Mouse (Mus musculus) megakaryocyte, embryonic 14.5 days (primary cell): ENCODE data around the gene Actl7b. TPM values are rescaled to one million over a fixed set of nuclear protein-coding genes. Genes with fewer than 3 reads are reported as not detected.

Experiments used
- H3K27me3 ChIP-seq: replicated peaks from 2 replicates; pipeline ENCODE3; 2012; ENCODE audit warnings: inconsistent platforms
- H3K36me3 ChIP-seq: replicated peaks from 2 replicates; pipeline ENCODE3; 2012; ENCODE audit warnings: low read length, inconsistent platforms, mixed read lengths
- H3K4me1 ChIP-seq: 2 replicates; pipeline ENCODE4 v1.6.1; 2012; ENCODE audit warnings: inconsistent platforms
- H3K4me3 ChIP-seq: replicated peaks from 2 replicates; pipeline ENCODE3; 2012; ENCODE audit warnings: moderate library complexity, mild to moderate bottlenecking, inconsistent platforms
- H3K9me3 ChIP-seq: 2 replicates; pipeline ENCODE4 v1.6.1; 2012; ENCODE audit warnings: inconsistent platforms
- FLI1 ChIP-seq: IDR thresholded peaks from 2 replicates; pipeline ENCODE4 v1.6.1; 2012; ENCODE audit warnings: low read length, inconsistent platforms, mixed read lengths
- GATA1 ChIP-seq: IDR thresholded peaks from 3 replicates; pipeline ENCODE4 v1.6.1; 2012; ENCODE audit warnings: mixed read lengths, low read length, inconsistent platforms, borderline replicate concordance
- polyA plus RNA-seq: library from polyadenylated mRNA; stranded (reverse); fragments of >175 nt; gene quantifications from 2 replicates; pipeline ENCODE4 v1.2.3, GENCODE M21; 2012; ENCODE audit warnings: low replicate concordance; ENCODE audit not compliant: insufficient read depth

Gene Actl7b
- 0.06 TPM in 1 of 2 replicates, not detected in the other for polyA plus RNA-seq

DNA sequence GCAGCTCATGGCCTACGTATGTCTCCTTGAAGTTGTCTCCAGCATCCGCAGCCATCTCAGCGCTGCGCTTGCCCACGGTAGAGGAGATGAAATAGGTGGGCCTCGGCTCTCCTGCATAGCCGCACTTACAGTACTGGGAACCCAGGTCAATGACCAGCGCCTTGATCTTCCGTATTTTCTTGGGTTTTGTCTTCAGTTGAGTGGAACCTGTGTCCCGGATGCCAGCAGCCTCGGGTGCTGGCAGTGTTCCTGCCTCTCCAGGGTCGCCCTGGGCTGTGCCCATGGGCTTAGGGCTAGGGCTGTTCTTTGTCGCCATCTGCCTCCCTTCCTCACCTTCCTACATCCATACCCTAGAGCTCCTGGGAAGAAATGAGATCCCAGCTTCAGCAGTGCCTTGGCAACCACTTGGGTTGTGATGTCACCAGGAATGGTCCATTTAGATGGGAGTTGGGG is at the start of gene Actl7b:
Actl7b (minus strand) TSS at position 403 of the 453 bp plus-strand sequence.
- Histone ChIP-seq H3K27me3 (peaks cover 5% of the 10 kb centered on the region), H3K4me3 (no peak within 1 kb of the TSS), H3K4me1 (peaks cover 4% of the 10 kb centered on the region; the same call in 1 of the 2 replicates), H3K36me3 (peaks cover 26% of the 10 kb centered on the region), H3K9me3 (no peaks in the 10 kb centered on the region)
- TF ChIP-seq FLI1 (no peak), GATA1 (no peak)

- Histone ChIP-seq H3K4me1 (peaks cover 10% of the 10 kb centered on the region), H3K36me3 (peaks cover 97% of the 10 kb centered on the region), H3K27me3 (no peaks in the 10 kb centered on the region), H3K9me3 (no peaks in the 10 kb centered on the region), H3K4me3 (no peak overlapping the region)
- TF ChIP-seq FLI1 (no peak), GATA1 (no peak)
Observed at GRCm38 (mm10) chr4:56771065-56771464, 29.8 kb upstream of the Actl7b start.

GRCm38 (mm10) chr4:56768913-56769312 is 27.7 kb upstream of the Actl7b start:
- H3K36me3 ChIP-seq, result peaks cover 100% of the 10 kb centered on the region
- TF ChIP-seq GATA1 (no peak), FLI1 (no peak)

DNA sequence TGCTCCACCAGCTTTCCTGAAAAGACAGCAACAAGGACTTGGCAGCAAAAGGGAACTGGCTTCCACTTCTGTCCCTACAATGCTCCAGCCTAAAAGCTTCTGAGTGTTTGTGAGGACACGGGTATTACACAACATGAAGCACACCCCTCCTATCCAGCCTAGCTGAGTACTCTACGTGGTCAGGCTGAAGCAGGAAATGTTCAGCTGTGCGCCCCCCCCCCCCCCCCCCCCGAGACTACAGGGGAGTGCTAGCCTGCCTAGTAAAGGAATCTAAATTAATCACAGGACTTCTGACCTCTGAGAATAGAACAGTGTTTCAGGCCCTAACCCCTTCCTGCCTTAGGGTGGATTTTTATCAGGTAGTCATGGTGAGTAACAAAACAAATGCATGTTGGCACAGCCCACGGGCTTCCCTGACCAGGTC is 26.6 kb upstream of the Actl7b start:
- no peaks in the 10 kb centered on the region for H3K9me3 ChIP-seq
- peaks cover 99% of the 10 kb centered on the region for H3K36me3 ChIP-seq
- TF ChIP-seq GATA1 (no peak), FLI1 (no peak)
- no peaks in the 10 kb centered on the region for H3K27me3 ChIP-seq
- peaks cover 5% of the 10 kb centered on the region; the same call in 1 of the 2 replicates for H3K4me1 ChIP-seq
- H3K4me3 ChIP-seq, result no peak overlapping the region

More at GRCm38 (mm10) chr4:56768913-56769312, 27.7 kb upstream of the Actl7b start:
- H3K9me3 ChIP-seq, result no peaks in the 10 kb centered on the region
- no peaks in the 10 kb centered on the region for H3K27me3 ChIP-seq
- no peak overlapping the region for H3K4me3 ChIP-seq
- peaks cover 5% of the 10 kb centered on the region; the same call in 1 of the 2 replicates for H3K4me1 ChIP-seq

DNA sequence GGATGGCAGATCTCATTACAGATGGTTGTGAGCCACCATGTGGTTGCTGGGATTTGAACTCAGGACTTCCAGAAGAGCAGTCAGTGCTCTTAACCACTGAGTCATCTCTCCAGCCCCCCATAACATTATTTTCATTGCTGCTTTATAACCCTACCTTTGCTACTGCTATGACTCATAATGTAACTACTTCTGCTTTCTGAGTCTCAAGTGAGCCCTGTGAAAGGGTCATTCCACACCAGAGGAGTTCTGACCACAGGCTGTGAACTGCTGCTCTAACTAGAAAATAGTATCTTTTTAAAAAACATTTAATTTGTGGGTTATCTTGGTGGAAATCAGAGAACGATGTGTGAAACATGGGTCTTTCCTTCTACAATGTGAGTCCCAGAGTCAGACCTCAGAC is 16.4 kb upstream of the Actl7b start:
- H3K4me3 ChIP-seq, result no peak overlapping the region
- no peaks in the 10 kb centered on the region for H3K9me3 ChIP-seq
- no peaks in the 10 kb centered on the region for H3K4me1 ChIP-seq
- H3K27me3 ChIP-seq, result no peaks in the 10 kb centered on the region
- TF ChIP-seq GATA1, result no peak
- no peak for TF ChIP-seq FLI1
- H3K36me3 ChIP-seq, result peaks cover 100% of the 10 kb centered on the region

- H3K36me3 ChIP-seq, result peaks cover 97% of the 10 kb centered on the region
- no peak for TF ChIP-seq FLI1
- TF ChIP-seq GATA1, result no peak
- H3K4me3 ChIP-seq, result no peak overlapping the region
Observed at GRCm38 (mm10) chr4:56756966-56757600, 15.8 kb upstream of the Actl7b start.

GRCm38 (mm10) chr4:56756021-56756420 is 14.8 kb upstream of the Actl7b start:
- no peaks in the 10 kb centered on the region for H3K27me3 ChIP-seq
- TF ChIP-seq GATA1 (no peak), FLI1 (no peak)
- peaks cover 97% of the 10 kb centered on the region for H3K36me3 ChIP-seq
- H3K9me3 ChIP-seq, result no peaks in the 10 kb centered on the region
- H3K4me1 ChIP-seq, result no peaks in the 10 kb centered on the region
- no peak overlapping the region for H3K4me3 ChIP-seq

More at GRCm38 (mm10) chr4:56756966-56757600, 15.8 kb upstream of the Actl7b start:
- H3K4me1 ChIP-seq, result no peaks in the 10 kb centered on the region
- H3K27me3 ChIP-seq, result no peaks in the 10 kb centered on the region
- H3K9me3 ChIP-seq, result no peaks in the 10 kb centered on the region

DNA sequence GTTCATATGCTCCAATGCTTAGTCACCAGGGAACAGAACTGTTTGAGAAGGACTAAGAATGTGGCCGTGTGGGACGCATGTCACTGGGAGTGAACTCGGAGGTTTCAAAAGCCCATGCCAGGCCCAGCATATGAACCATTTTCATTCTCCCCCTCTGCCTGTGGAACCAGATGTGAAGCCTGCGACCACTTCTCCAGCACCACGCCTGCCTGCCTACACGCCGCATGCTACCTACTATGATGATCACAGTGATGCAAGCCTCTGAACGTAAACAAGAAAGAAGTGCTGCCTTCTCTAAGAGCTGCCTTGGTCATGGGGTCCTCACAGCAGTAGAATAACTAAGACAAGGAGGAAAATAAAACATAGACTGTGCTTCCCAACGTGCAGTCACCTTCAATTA is 6.2 kb upstream of the Actl7b start:
- no peaks in the 10 kb centered on the region for H3K4me1 ChIP-seq
- H3K9me3 ChIP-seq, result no peaks in the 10 kb centered on the region
- H3K4me3 ChIP-seq, result no peak overlapping the region
- peaks cover 86% of the 10 kb centered on the region for H3K36me3 ChIP-seq
- TF ChIP-seq GATA1 (no peak), FLI1 (no peak)
- H3K27me3 ChIP-seq, result no peaks in the 10 kb centered on the region

DNA sequence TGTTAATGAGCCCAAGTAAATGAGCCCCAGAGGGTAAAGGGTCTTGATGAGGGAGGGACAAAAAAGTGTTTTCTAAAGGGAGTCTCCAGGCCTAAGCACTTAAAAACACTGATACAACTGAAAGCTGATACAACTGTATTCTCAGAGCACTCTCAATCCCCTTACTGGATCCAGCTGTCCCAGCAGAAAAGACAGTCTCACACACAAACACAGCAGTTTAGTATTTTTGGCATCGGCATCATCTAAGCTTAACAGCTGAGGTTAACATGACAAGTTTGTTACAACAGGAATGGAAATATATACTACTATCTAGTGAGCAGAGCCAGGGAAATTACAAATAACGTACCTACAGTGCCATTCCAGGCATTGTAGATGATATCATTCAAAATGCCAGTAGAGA is 5.1 kb upstream of the Actl7b start:
- Histone ChIP-seq H3K36me3 (peaks cover 77% of the 10 kb centered on the region), H3K4me1 (peaks cover 4% of the 10 kb centered on the region; the same call in 1 of the 2 replicates), H3K4me3 (no peak overlapping the region), H3K27me3 (no peaks in the 10 kb centered on the region), H3K9me3 (no peaks in the 10 kb centered on the region)
- TF ChIP-seq FLI1, result no peak
- no peak for TF ChIP-seq GATA1
